Mouse (Mus musculus) megakaryocyte, adult 5-6 weeks (primary cell): ENCODE data around the gene Herc6. TPM values are rescaled to one million over a fixed set of nuclear protein-coding genes. Genes with fewer than 3 reads are reported as not detected.
"Not testable (repeated sequence)": the region's sequence is repeated elsewhere in the genome, so short reads cannot be mapped to it uniquely, and the experiment has no call there.

Experiments
- ATAC-seq: 2 replicates; pipeline ENCODE4 v1.8.0; 2016; ENCODE audit warnings: mild to moderate bottlenecking, inconsistent platforms; ENCODE audit not compliant: poor library complexity, severe bottlenecking
- total RNA-seq, 2 experiments: library from RNA; stranded (forward) in 1 of 2; stranded (reverse) in 1 of 2; fragments of 153-499, 151-499 nt in 1 of 2; fragments of 221-1000, 200-1000 nt in 1 of 2; gene quantifications; 2 replicates each; pipeline versions ENCODE4 v1.2.3 to v1.2.4; 2015 to 2017

The Herc6 gene
- total RNA-seq (2015) (18.0 and 26.5 TPM in 2 replicates), total RNA-seq (2017) (14.1 and 15.3 TPM in 2 replicates)

DNA sequence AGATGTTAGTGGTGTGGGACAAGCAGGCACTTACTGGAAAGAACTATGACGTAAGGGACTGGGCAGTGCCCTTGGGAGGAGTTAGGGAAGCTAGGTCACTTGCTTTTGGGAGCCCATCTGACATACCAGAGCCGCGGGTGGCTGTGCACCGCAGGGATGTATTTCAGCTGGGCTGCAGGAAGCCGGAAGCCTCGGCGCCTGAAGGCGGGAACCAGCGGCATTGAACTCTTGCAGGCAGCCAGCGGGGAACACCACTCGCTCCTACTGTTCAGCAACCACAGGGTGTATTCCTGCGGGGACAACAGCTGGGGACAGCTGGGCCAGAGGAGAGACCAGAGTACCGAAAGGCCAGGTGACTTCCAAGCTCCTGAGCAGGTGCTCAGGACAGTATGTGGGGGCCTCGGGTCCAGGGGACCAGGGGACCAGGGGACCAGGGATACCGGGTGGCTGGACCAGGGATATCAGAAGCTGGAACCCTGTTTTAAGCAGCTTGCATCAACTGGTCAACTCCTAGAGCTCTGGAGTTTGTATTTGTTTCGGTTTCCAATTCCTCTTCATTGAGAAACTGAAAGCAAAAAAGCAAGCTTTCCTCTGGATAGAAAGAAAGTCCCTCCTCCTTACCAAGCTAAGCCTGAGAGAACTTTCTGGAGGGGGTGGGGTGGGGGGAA lies at the start of gene Herc6:
Gene Herc6, plus strand, starts transcription at position 120 of the 668 bp plus-strand sequence.
- ATAC-seq, result peak; percentile 90

DNA sequence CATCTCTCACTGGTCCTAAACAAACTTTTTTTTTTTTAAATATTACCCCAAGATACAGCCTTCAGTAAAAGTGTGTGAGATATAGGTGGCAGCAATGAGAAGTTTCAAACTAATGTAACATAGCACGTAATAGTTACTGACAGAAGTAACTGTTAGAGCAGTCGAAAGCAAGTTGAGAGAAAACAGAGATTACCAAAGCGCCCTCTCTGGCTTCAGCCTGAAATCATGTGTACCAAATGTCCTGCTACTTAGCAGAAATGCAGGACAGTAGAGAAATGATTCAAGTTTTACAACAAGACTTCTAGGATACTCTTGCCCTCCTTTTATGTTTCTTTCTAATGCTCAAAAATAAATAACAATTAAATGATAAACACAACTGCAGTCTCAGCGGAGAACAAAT lies 49.8 kb upstream of the Herc6 start:
- ATAC-seq, result no peak

DNA sequence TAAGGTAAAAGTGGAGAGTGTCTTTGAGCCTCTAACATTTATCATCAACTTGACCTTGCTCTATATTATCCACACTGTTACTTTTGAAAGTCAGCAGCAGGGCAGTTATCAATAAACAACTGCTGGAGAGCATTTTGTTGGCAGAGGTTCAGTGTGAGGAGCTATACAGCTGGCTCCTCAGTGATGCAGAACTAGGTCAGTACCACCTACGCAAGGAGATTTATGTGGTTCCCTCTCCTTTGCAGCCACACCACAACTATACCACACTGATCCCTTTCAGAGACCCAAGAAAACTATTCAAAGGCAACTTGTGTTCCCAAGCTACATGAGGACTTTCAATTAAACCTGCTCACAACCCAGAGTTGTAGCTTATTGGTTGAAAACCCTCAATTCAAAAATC lies 49.4 kb upstream of the Herc6 start:
- ATAC-seq, result no peak

DNA sequence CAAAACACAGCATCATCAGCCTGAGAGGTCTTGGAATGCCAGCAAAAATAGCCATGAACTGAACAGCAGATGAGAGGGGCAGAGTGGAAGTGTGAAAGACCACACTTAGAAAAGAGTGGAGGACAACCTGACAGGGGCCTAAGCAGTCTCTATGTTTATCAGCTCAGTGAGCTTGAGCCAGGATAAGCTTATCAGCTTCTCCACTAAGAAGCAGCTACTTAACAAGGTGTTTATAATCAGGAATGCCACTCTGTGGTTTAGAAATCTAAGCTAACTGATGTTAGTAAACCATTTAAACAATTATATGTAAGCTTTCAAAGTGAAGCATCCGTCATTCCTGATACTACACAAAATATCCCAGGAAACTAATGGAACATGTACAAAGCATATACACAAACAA lies 48.8 kb upstream of the Herc6 start:
- no peak for ATAC-seq

DNA sequence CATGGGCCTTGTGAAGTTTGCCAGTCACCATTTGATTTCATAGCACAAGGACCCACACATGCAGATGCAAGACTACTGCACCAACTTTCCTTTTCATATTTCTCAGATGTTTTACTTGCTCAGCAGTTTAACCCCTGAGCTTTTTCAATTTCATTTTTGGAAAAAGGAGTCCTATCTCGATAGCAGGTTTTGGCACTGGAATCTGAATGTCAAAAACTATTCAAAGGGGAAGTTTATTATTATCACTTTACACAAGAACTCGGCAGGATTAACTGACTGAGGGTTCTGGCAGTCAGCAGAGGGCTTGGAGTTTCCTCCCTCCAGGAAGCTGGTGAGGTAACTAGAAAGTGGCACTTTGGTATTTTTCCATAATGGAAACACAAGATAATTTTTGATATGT lies 47.4 kb upstream of the Herc6 start:
- ATAC-seq, result no peak

DNA sequence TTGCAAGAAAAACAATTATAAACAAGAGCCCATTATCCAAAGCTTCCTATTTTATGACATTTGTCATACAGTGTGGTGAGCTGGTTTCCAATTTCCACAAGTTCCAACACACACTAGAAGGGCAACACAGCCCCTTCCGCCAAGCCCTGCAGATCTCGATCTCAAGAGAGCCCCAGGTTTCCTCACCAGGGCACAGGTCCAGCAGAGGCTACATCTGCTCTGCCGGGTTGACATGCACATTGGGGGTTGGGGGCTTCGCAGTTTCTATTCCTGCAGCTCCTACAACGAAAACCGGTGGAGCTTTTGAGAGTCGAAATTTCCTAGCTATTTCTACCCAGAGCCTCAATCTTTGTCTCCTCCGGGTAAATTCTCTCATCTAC lies 46.6 kb upstream of the Herc6 start:
- no peak for ATAC-seq

DNA sequence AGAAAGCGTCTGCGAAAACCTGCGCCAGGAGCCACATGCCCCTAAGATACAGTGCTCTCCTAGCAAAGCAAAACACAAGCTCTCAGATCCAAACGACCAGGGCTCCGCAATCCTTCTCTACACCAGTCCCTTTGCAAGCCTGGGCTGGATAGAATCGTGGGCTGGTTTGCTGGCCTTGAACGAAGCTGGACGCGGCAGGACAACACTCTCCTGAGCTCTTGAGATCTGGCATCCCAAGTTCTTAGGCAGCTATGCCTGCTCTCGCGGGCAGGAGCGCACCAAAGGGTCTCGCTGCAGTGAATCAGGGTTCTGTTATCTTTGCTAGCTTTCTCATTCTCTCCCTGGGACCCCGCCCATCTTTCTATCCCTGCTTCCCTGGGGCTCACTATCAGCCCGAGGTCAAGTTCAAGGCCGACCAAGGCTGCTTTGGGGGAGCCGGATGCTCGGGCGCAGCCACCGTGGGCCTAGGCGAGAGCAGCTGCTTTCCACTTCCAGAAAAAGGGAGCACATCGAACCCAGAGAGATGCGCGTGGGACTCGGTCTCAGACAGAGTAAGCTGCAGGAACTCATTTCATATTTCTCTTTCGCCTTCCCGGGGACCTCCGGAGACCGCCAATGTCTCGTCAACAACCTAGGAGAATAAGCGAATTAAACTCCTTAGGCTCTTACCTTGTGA lies 46.1 kb upstream of the Herc6 start:
- ATAC-seq, result peak; percentile 40

DNA sequence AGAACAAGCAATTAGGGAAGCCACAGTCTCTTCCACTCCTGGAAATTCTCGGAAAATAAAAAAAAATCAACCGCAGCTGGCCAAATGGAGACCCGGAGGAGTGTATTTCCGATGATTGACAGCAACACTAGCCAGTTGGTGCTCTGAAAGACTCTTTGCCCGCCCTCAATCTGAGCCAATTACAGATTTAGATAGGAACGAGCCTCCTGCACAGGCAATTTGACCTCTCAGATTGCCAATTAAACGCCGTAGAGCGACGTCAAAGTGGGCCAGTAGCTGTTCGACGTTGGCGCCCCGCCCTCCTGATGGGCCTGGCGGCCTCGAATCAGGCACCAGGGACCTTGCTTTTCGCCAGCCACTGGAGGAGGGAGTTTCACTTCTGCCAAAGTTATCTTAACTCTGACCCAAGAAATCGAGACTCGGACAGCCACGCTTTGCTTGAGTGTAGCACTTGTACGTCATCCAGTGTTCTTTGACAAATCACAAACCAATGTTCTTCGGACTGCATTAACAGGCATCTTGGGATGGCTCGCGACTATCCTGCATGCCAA lies 45.3 kb upstream of the Herc6 start, which contains the start of gene Ppm1k:
Gene Ppm1k, minus strand, starts transcription at position 83 of the 551 bp plus-strand sequence.
- peak; percentile 91 for ATAC-seq

DNA sequence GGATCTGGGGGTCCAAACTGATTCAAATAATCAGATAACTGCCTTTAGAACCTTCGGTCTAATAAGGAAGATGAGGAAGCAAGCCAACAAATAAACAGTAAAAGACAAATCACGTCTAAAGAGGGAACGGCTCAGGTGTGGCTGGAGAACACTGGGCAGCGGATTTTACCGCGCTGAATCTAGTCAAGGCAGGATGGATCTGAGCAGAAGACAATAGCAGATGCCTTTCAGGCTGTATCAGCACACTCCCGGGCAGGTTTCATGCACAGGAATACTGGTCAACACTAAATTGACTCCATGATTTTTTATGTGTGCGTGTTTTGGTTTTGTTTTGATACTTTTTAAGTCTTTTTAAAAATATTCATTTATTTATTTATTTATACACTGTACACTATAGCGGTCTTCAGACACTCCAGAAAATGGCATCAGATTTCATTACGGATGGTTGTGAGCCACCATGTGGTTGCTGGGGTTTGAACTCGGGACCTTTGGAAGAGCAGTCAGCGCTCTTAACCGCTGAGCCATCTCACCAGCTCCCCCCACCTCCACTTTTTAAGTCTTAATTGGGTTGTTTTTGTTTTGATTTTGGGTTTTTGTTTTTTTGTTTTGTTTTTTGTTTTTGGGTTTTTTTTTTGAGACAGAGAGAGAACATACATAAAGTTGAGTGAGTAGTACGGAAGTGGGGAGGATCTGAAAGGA lies 44.7 kb upstream of the Herc6 start:
- ATAC-seq, result peak; percentile 20

DNA sequence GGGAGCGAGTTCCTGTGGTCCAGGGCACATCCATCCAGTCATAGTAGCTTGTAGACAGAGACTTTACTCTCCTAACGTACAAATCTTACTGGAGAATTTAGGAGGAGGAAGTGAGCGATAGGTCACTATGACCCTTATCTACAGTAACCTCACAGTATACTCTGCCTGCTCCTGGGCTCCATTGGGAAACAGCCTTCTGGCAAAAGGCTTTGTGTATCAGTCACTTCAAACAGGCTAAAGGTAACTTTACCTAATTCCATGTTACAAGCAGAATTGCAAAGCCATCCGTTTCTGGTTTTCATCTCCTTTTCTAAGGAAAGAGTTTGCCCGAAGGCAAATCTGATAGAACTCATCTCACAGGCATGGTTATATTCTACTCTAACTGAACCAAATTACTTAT lies 42.9 kb upstream of the Herc6 start:
- ATAC-seq, result no peak

DNA sequence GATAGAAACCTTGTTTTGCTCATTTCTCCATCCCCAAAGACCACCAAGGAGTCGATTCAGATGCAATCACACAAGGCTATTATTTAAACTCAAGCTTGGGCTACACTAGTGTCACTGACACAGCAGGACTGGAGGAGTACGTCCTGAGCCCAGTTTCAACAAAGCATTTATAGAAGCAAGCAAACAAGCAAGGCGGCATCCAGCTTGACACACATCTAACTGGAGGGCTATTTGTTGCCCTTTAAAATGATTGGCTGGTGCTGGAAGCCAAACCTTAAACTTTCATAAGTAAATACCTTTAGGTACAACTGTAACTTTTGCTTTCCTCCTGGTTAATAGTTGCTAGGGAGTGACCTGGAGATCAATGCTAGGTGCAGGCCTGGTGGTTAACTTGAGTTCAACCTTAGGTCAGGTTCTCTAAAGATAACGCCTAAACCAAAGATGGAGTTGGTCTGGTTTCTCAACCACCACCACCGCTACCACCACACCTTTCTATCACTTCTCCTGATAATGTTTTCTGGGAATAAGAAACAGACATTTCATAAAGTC lies 39.8 kb upstream of the Herc6 start:
- no peak for ATAC-seq

DNA sequence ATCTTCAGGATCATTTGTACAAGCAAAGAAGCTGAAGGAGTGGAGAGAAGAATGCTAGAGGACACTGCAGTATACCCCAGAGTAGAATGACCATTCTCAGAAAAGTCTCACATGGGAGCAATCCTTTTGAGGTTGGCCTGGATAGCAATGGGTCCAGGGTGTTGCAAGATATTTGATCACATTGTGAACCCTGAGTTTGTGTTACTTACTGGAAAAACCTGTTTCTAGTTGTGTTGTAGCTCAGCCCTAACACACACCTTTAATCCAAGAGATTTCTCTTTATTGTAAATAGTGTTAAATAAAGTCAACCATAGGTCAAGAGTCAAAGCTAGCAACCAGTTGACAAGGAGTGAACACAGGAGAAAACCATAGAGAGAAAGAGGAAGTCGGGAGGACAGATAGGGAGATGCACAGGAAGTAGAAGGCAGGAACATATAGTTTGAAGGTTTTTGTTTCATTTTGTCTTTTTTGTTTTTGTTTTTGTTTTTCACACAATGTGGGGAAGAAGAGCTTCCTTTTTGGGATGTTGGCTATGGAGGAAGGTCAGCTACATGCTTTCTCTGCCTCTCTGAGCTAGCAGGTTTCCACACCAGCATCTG lies 39.0 kb upstream of the Herc6 start:
- ATAC-seq, result peak; percentile 82

DNA sequence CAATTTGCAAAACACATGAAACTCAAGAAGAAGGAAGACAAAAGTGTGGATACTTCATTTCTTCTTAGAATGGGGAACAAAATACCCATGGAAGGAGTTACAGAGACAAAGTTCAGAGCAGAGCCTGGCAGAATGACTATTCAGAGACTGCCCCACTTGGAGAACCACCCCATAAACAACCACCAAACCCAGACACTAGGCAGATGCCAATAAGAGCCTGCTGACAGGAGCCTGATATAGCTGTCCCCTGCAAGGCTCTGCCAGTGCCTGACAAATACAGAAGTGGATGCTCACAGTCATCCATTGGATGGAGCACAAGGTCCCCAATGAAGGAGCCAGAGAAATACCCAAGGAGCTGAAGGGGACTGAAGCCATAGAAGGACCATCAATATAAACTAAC lies 37.2 kb upstream of the Herc6 start:
- ATAC-seq, result not testable (repeated sequence)

DNA sequence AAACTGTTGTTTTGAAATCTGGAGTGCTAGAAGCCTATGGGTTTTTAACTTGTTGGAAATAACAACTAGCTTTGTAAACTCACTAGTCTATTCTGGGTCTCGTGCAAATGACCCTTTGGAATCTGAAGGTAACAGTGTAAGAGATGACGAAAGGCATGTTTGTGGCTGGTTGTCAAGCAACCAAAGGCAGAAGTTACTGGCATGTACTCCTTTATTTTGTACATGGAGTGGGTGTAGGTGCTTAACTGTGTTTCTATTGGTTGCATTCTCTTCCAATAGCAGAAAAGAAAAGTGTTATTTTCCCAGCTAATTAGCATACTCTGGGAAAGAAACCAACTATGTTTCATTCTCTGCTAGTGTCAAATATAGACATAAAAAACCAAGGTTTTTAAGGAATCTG lies 35.9 kb upstream of the Herc6 start:
- no peak for ATAC-seq

DNA sequence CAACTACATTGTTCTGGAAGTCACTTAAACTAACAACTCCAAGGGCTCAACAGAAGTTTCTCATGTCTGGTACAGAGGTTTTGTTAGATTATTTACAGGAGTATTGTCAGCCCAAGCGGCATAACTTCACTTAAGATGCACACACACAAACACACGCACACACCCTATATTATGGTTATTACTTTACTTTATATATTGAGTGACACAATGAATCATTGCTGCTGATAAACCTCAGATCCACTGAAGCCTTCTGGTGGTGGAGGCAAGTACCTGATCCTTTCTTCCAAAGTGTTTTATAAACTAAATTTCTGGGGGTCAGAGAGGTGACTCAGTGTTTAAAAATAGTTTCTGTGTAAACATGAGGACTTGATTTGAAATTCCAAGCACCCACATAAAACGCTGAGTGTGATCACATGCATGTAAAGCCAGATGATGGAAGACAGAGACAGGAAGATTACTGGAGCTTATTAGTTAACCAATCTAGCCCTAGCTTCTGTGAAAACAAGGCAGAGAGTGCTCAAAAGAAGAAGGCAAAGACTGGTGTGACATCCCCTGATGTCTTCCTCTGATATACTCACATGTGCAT lies 29.5 kb upstream of the Herc6 start:
- no peak for ATAC-seq

DNA sequence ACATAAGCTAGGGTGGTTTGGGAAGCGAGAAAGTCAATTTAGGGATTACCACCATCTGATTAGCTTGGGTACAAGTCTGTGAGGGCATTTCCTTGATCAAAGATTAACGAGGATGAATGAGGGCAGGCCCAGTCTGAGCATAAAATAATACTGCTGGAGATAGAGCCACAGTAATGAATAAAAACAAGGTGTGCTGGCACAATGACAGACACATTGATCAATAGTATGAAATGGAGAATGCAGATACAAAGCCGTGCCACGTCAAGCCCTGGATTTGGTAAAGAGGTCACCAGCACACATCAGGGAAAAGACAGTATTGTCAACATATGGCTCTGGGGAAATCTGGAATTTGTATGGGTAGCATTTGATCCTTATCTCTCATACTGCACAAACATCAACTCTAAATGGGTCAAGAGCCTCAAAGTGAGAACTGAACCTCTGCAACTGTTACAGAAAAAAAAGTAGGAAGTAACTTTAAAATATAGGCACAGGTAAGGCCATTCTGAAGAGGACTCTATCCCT lies 22.9 kb upstream of the Herc6 start:
- no peak for ATAC-seq

DNA sequence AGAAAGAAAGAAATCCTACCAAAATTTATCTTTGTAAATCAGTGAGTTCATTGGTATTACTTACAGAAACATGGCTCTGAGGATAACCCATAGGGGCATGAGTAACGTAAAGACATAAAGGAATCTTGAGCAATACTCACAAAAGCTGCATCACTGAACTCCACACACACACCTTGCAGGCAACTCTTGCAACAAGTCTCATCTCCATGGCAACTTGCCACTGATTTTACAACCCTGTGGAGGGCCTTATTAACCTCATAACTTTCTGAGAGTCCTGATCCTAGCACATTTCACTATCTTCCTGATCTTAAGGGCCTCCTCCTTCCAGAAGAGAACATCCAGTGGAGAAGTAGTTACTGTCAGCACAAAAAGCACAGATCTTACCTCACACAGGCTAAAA lies 17.3 kb upstream of the Herc6 start:
- no peak for ATAC-seq

DNA sequence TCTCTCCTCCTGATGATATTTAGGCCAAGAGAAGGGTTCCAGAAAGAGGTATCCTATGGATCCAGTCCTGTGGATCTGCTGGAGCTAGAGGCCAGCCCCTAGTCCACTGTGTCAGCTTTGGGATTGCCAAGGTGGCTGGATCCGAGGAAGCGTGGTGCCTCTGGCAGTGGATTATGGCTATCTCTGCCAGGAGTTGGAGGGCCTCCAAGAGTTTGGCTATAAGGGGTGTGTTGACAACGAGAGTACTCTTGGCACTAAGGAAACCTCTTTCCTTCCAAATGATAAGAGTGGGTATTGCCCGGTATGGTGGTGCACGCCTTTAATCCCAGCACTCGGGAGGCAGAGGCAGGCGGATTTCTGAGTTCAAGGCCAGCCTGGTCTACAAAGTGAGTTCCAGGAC lies 15.3 kb upstream of the Herc6 start:
- no peak for ATAC-seq

DNA sequence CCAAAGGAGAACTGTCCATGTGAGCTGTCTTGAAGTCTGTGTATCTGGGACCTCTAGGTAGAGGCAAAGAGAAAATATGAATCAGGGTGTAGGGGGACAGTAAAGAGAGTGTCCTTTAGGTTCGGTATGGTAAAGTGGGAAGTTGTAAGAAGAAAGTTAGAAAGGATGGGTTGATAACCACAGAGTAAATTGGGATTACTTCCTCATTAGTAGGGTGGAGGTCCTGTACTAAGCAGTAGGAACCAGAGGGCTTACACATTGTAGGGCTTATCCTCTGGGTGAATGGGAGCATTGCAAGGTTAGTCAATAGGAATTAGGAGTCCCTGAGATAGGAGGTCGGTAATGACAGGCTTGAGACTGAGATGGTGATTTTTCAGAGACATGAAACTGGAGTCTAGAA lies 13.2 kb upstream of the Herc6 start:
- ATAC-seq, result peak; percentile 61

DNA sequence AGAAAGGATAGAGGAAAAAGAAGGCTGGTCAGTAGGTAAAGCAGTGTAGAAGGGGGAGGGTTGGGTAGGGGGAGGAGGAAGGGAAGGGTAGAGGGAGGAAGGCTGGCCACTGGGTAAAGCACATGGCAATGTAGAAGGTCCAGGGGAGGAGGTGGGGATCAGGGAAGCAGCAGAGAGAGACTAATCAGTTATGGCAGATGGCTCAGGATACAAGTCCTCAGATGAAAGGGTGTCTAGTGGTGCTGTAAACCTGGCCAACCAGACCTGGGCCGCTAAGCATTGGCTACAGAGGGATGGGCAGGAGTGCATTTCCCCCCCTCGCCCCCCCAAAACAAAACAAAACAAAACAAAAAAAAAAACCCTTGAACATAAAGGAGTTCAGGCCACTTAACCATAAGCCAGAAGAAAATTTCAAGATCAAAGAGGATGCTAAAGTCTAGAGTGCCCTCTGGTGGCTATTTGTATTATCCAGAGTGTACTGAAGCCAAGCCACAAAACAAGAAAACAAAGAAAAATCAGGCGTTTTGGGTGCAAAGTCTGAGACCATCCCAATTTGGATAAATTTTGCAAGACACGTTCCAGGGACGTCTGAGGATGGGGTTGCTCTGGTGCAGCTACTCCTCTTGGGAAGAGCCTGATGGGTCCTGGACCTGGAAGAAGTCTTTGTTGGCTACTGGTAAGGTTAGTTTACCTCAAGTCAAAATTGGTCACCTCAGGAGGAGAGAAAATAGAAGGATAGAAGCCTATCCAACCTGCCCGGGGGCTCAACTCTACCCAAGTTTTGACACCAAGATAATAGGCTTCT lies 10.4 kb upstream of the Herc6 start:
- ATAC-seq, result peak; percentile 75
